Mouse (Mus musculus): ENCODE data around the gene Nxt1. TPM values are rescaled to one million over a fixed set of nuclear protein-coding genes. Genes with fewer than 3 reads are reported as not detected.

The Nxt1 gene
- total and polyA plus RNA-seq, 2 experiments from 2014 or later = 34.0 to 35.3 TPM

DNA sequence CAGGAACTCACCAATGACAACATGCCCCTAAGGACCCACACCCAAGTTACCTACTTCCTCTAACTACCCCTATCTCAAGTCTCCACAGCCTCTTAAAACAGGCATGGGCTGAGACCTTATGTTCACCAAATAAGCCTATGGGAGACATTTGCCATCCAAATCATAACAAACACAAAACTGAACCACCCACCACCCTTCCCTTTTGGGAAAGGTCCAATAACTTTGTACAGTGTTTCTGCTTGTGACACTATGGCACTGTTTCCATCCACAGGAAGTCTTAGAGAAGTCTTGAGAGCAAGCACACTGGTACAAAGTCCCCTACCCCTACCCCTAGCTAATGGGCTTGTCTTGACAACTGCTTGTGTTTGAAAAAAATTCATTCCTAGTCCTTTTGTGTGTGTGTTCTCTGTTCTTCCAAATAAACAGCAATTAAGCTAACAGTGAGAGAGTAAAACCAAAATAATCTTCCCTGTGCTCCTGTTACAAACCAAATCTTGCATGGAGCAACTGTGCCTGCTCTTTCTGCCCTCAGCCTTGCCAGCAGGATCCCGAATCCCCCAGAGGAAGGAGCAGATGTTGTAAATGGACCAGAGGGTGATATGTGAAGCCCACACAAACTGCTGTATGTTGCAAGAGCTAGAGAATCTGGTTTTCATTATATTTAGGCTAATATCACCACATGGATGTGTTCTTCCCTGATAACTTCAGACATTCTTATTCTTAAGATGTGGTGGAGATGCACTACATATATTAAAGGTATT is 29.6 kb upstream of the Nxt1 start:
- DNase-seq (ENCODE audit: low spot score) (no peak), ATAC-seq (no peak)
- H3K27me3 ChIP-seq (ENCODE audit: insufficient read depth, low read length) = no peaks in the 10 kb centered on the region
- 71% methylated on average over 1 of the region's 1 CpGs for WGBS
- H3K27ac ChIP-seq = no peak overlapping the region
- no peaks in the 10 kb centered on the region for H3K36me3 ChIP-seq (ENCODE audit: insufficient read depth, low read length)
- no peak overlapping the region for H3K4me2 ChIP-seq (ENCODE audit: low read depth, low read length)
- H3K9me3 ChIP-seq (ENCODE audit: low read length) = no peaks in the 10 kb centered on the region
- no peak for TF ChIP-seq CTCF (IDR thresholded peaks at IDR 0.05; ENCODE audit: low read depth)
- H3K4me1 ChIP-seq (ENCODE audit: insufficient read depth, low read length) = no peaks in the 10 kb centered on the region
- H3K4me3 ChIP-seq (ENCODE audit: low read length) = no peak overlapping the region
- H3K9ac ChIP-seq (replicated peaks; ENCODE audit: low read length) = no peak overlapping the region

- Histone ChIP-seq H3K36me3 (ENCODE audit: insufficient read depth, low read length) (no peaks in the 10 kb centered on the region), H3K4me2 (ENCODE audit: low read depth, low read length) (no peak overlapping the region), H3K9ac (replicated peaks; ENCODE audit: low read length) (no peak overlapping the region), H3K27me3 (ENCODE audit: insufficient read depth, low read length) (no peaks in the 10 kb centered on the region), H3K27ac (no peak overlapping the region), H3K4me3 (ENCODE audit: low read length) (no peak overlapping the region), H3K9me3 (ENCODE audit: low read length) (no peaks in the 10 kb centered on the region), H3K4me1 (ENCODE audit: insufficient read depth, low read length) (no peaks in the 10 kb centered on the region)
- TF ChIP-seq CTCF (IDR thresholded peaks at IDR 0.05; ENCODE audit: low read depth) = no peak
- 63% methylated on average over 6 of the region's 6 CpGs for WGBS
- DNase-seq (ENCODE audit: low spot score) = no peak
- no peak for ATAC-seq
These were observed 27.9 kb upstream of the Nxt1 start for GRCm38 (mm10) chr2:148644421-148645000.

DNA sequence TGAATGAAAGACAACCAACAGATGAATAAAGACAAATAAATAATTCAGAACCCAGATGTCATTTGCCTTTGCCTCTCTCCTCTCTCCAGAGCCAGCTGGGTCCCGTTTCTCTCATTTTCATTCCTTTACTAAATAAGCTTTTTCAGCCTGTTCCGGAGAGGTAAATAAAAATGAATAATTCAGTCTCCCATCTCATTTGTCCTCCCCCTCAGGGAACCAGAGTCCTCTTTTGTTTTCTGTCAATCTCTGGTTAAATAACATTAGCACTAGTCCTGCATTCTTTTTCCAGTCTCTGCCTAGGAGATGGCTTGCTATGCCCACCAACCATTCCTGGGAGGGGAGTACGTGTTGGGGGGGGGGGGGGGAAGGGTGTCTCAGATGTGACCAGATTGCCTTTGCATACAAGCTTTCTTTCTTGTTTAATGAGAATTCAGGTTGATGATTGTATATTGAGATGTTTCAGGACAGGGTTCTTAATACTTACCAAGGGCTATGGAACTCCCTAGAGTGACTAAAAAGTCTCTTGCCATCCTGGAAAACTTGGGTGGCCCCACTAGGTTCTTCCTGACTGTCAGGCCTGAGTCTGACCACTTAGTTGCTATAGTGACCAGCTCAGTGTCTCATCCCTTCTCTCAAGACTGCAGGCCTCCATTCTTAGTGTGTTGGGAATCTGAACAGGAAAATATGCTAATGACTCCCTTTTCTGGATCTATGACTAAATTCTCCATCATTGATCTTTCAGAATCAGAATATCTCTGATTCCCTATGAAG is 21.6 kb upstream of the Nxt1 start:
- H3K4me1 ChIP-seq (ENCODE audit: insufficient read depth, low read length) = no peaks in the 10 kb centered on the region
- H3K36me3 ChIP-seq (ENCODE audit: insufficient read depth, low read length) = no peaks in the 10 kb centered on the region
- H3K4me2 ChIP-seq (ENCODE audit: low read depth, low read length) = no peak overlapping the region
- H3K27me3 ChIP-seq (ENCODE audit: insufficient read depth, low read length) = no peaks in the 10 kb centered on the region
- H3K9ac ChIP-seq (replicated peaks; ENCODE audit: low read length) = no peak overlapping the region
- no peak overlapping the region for H3K27ac ChIP-seq
- 16% methylated on average over 3 of the region's 3 CpGs for WGBS
- DNase-seq (ENCODE audit: low spot score) = peak; percentile 20
- no peaks in the 10 kb centered on the region for H3K9me3 ChIP-seq (ENCODE audit: low read length)
- TF ChIP-seq CTCF (IDR thresholded peaks at IDR 0.05; ENCODE audit: low read depth) = no peak
- ATAC-seq = peak; percentile 77
- H3K4me3 ChIP-seq (ENCODE audit: low read length) = no peak overlapping the region

- no peaks in the 10 kb centered on the region for H3K27me3 ChIP-seq (ENCODE audit: insufficient read depth, low read length)
- no peak overlapping the region for H3K9ac ChIP-seq (replicated peaks; ENCODE audit: low read length)
- no peaks in the 10 kb centered on the region for H3K36me3 ChIP-seq (ENCODE audit: insufficient read depth, low read length)
- DNase-seq (ENCODE audit: low spot score) (peak; percentile 87), ATAC-seq (peak; percentile 87)
- no peaks in the 10 kb centered on the region for H3K4me1 ChIP-seq (ENCODE audit: insufficient read depth, low read length)
- no peak overlapping the region for H3K4me2 ChIP-seq (ENCODE audit: low read depth, low read length)
- no peaks in the 10 kb centered on the region for H3K9me3 ChIP-seq (ENCODE audit: low read length)
- no peak overlapping the region for H3K27ac ChIP-seq
- 3% methylated on average over 3 of the region's 3 CpGs for WGBS
- no peak overlapping the region for H3K4me3 ChIP-seq (ENCODE audit: low read length)
- peak; percentile 86 for TF ChIP-seq CTCF (IDR thresholded peaks at IDR 0.05; ENCODE audit: low read depth)
These were observed 17.4 kb upstream of the Nxt1 start for GRCm38 (mm10) chr2:148654961-148655360.

GRCm38 (mm10) chr2:148663458-148663857 is 8.9 kb upstream of the Nxt1 start:
- H3K4me1 ChIP-seq (ENCODE audit: insufficient read depth, low read length) = no peaks in the 10 kb centered on the region
- no peak overlapping the region for H3K4me3 ChIP-seq (ENCODE audit: low read length)
- no peaks in the 10 kb centered on the region for H3K36me3 ChIP-seq (ENCODE audit: insufficient read depth, low read length)
- H3K9ac ChIP-seq (replicated peaks; ENCODE audit: low read length) = no peak overlapping the region
- no peak overlapping the region for H3K4me2 ChIP-seq (ENCODE audit: low read depth, low read length)
- 97% methylated on average over 1 of the region's 1 CpGs for WGBS
- no peaks in the 10 kb centered on the region for H3K9me3 ChIP-seq (ENCODE audit: low read length)
- TF ChIP-seq CTCF (IDR thresholded peaks at IDR 0.05; ENCODE audit: low read depth) = no peak
- DNase-seq (ENCODE audit: low spot score) (no peak), ATAC-seq (no peak)
- no peaks in the 10 kb centered on the region for H3K27me3 ChIP-seq (ENCODE audit: insufficient read depth, low read length)
- H3K27ac ChIP-seq = no peak overlapping the region

- peak overlapping the region; percentile 41 for H3K4me3 ChIP-seq (ENCODE audit: low read length)
- 0 out of 2 replicates have a peak overlapping the region, but pooled peaks have one; percentile 40 for H3K9ac ChIP-seq (replicated peaks; ENCODE audit: low read length)
- H3K27me3 ChIP-seq (ENCODE audit: insufficient read depth, low read length) = no peaks in the 10 kb centered on the region
- ATAC-seq = peak; percentile 46
- no peak for TF ChIP-seq CTCF (IDR thresholded peaks at IDR 0.05; ENCODE audit: low read depth)
- peaks cover 12% of the 10 kb centered on the region for H3K36me3 ChIP-seq (ENCODE audit: insufficient read depth, low read length)
- H3K4me2 ChIP-seq (ENCODE audit: low read depth, low read length) = peak overlapping the region; percentile 65
- peak overlapping the region; percentile 70 for H3K27ac ChIP-seq
- no peaks in the 10 kb centered on the region for H3K9me3 ChIP-seq (ENCODE audit: low read length)
- WGBS = 3% methylated on average over 26 of the region's 26 CpGs
- DNase-seq (ENCODE audit: low spot score) = peak; percentile 94
- peaks cover 23% of the 10 kb centered on the region for H3K4me1 ChIP-seq (ENCODE audit: insufficient read depth, low read length)
These were observed 5.4 kb downstream of the Nxt1 start for GRCm38 (mm10) chr2:148677801-148678200.

Measured in hindbrain, postnatal 0 days (tissue).